Mouse (Mus musculus) ES-CJ7 (cell line): ENCODE data around the gene Cds2.
"Not testable (repeated sequence)": the region's sequence is repeated elsewhere in the genome, so short reads cannot be mapped to it uniquely, and the experiment has no call there.

Experiments
- DNase-seq: peaks from one replicate; pipeline ENCODE4 v3.0.0; 2011; ENCODE audit warnings: low read depth, low spot score

Cds2 gene

DNA sequence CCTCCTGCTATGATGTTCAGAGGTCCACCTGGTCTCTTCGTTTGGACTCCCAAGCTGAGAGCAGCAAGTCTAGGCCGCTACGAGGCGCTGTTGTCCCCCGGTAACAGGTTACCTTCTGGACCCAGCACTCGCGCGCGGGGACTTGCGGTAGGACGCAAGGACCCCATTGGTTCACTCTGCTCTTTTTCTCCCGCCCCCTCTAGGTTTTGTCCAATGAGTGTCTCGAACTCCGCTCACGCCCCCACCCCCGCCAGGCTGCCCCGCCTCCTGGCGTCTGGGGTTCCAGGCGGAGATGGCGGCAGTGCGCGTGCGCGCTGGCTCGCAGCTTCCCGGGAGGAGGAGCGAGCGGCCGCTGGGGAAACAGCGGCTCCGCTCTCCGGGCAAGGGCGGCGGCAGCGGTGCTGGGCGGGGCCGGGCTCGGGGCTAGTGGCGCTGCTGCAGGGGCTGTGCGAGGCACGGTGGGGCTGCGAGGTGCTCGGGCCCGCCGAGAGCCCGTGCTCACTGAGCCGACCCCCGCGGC is at the start of gene Cds2:
Gene Cds2, plus strand, starts transcription at position 270 of the 520 bp plus-strand sequence.
- DNase-seq = peak; percentile 99

DNA sequence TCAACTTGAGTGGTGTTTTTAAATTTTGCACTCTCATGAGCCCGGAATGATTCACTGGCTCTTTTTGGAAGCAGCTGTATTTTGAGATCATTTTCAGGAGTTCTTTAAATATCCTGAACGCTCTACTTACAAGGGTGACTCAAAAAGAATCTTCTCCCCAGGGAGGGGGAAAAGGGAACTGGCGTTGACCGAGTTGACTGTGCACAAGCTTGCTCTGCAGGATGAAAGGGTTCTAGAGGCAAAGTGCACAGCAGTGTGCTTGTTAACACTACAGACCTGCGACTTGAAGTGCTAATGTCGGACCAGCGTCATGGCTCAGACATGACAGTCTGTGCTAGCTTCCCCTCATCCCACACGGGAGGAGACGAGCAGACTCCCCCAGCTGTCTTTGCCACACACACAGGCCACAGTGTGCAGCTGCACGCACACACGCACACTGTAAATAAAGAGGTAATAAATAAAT is 41.3 kb upstream of the Cds2 start:
- DNase-seq = no peak

DNA sequence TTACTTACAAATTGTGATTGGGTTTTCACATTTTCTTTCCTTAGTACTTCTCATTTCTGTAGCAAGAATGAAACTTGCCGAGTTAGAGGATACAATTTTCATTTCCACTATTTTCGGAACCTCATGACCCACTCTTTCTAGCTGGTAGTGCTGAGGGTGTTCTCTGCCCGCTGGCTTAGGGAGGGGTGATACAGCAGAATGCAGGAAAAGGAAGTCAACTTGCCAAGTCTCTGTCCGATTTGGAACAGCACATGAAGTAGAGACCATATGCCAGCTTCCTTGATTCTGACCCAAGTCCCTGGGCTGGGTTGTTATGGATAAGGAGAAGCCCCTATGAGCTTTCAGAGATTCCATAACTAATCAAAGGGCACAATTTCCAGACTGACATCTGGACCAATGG is 38.6 kb upstream of the Cds2 start:
- no peak for DNase-seq

DNA sequence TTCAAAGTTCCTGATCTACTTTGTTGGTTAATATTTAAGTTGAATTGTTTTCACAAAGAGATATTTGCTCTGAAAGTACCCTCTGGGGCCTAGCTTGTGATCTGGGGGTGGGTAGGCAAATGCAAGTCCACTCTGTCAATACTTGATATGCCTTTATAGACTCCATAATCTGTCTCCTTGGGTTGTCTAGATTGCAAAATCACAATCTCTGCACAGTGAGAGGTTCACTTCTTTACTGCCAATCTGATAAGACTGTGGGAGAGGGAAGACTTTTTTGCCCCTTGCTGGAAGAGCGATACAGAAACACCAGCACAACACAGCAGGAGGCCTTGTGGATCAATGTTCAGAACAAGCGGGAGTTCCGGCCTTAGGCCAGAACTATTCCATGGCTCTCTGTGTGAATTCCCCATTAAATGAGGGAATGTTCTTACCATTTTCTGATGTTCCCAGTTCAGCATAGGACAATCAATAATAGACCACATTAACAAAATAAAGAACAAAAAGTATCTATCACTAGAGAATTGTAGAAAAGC is 30.5 kb upstream of the Cds2 start:
- no peak for DNase-seq

DNA sequence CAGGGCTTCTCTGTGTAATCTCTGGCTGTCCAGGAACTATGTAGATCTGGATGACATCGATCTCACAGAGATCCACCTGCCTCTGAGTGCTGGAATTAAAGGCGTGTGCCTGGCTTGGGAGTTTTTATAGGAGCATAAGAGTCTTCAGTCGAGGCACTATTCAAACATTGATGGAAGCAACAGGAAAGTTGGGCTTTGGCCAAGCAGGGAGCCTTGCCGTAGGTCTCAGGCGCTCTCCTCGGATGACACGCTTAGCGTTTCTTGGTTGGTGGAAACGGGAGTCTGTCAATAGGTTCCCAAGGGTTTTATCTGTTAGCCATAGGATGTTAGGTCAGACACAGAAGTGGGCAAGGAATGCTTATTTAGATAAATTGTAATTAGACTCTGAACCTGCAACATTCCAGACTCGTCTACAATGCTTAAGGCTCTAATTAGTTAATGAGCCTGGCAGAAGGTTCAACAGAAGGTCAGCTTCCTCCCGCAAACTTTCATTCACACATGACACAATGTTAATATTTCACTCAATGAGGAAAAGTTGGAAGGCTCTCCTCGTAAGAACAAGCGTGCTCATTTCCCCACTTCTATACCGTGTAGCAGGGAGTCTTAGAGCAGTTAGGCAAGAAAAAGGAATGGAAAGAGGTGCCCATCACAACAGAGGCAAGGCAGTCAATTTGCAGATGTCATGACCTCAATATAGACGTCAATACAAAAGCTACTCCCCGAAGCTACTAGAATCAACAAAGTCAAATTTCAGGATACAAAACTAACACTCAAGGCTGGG is 28.8 kb upstream of the Cds2 start:
- DNase-seq = no peak

DNA sequence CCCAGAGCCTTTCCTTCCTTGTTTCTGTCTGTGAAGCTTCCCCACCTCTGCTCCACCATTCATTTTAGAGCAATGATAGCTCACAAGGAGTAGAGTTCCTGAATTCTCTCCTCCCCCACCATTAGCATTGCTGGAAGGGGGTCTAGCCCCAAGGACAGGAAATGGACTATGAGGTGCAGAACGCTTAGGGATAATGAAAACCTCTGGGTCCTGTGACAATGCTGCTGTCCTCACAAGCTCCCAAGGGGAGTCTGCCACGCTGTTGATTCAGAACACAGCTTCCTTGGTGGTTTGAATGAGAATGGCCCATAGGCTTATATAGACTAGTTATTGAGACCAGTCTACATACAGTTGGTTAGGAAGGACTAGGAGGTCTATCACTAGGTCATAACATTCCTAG is 27.7 kb upstream of the Cds2 start:
- DNase-seq = peak; percentile 45

DNA sequence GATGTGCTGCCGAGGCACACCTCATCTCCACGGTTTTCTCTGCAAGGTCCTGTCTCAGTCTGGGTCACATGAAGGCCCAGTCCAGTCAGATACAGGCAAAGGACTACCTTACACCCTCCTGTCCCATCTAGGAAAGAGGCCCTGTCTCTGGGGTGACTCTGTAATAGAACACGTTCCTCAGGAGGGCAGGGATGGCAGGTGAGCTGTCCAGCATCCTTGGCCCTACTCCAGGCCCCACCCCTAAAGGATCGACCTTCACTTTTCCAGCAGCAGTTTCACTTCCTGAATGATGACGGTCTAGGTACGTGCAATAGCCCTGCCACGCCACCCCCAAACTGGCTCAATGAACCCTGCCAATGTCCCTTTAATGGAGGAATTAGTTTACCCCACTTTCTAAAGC is 27.0 kb upstream of the Cds2 start:
- DNase-seq = no peak

DNA sequence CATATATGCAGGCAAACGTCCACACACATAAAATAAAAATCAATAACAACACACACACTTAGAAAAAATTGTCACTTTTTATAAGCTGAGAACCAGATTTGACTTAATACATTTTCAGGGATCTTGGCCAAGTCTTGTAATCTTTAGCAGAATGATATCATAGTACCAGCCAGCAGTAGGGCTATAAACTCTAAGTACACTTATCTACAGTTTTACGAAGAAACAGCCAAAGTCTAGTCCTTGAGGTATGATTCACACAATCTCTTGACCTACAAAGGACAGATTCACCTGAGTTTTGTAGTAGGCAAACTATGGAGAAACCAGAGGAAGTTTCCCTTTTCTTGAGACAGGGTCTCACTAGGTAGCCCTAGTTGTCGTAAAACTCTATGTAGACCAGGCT is 23.5 kb upstream of the Cds2 start:
- DNase-seq = not testable (repeated sequence)

DNA sequence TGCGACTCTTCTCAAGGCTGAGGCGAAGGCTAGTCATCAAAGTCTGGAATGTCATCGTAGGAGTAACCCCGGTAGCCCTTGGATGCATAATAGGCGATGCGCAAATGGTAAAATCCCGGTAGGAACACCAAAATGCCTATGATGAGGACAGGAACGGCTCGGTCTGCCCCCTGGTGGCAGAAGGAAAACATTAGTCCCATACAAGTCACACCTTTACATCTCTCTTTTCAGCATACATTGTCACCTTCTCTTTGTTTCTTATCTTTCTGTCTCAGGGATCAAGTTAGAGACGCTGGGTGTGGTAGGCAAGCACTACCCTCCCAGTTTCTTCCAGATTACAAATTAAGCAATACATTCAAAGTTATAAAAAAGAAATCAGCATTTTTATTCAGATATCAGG is 22.5 kb upstream of the Cds2 start:
- DNase-seq = peak; percentile 43

DNA sequence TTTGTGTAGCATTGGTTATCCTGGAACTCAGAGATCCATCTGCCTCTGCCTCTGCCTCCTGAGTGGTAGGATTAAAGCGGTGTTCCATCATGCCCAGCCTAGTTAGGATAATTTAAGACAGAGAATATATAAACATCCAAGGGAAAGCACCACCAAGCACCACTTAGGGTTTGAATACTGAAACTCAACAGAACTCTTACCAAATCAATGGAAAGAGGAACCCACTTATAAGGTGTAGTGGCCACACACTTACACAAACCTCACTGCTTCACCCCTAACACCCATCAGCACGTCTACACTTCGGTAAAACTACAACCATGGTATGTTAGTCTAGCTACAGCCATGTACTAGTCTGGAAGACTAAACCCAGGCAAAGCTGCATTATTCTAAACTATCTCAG is 19.6 kb upstream of the Cds2 start:
- DNase-seq = no peak

DNA sequence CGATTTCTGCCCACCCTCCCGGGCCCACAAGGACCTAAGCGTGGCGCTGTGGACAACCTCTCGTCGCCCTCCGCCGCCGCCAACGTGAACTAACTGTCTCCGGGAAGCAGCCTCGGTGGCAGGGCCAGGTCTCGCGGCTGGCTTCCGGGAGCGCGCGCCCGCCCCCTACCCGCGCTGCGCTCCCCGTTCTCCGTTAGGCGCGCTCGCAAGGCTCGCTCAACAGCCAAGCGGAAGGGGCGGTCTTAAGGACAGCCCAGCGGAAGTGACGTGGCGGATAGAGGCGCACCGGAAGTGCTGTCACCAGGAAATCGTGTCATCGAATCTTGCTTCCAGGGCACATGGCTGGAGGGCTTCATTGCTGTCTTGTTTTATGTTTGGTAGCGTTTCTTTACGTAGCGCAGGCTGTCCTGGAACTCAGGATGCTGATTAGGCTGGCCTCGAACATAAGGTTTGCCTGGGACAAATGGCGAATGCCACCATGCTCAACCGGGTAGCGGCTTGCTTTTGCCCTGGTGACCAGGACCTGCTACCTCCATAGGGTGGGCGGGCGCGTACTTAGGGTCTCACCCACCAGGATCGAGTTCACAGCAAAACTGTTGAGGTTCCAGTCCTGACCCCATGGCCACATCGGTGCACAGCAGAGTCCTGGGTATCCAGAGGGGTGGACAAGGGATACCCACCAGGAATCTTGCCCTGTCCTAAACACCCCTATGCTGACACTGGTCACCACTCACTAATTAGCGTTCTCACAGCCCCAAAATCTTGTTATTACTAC is 15.2 kb upstream of the Cds2 start, which contains the start of gene Tmem230:
Gene Tmem230, minus strand, starts transcription at position 269 of the 775 bp plus-strand sequence.
- peak; percentile 96 for DNase-seq

DNA sequence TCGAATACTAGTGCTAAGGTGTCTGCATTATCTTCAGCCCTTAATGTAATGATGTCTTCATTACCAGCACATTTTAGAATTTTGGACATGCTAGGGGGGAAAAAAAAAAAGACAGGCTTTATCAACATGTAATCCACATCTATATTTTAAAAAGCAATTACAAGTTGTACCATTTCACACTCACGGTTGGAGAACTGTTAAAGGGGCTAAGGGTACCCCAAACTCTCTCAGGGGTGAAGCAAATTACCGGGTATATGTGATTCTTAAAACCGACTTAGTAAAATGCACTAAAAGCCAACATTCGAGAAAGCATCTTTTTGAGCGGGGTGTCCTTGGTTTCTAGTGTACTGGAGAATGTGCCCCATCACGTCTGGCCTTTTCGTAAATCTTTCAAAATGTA is 11.0 kb upstream of the Cds2 start:
- DNase-seq = no peak

DNA sequence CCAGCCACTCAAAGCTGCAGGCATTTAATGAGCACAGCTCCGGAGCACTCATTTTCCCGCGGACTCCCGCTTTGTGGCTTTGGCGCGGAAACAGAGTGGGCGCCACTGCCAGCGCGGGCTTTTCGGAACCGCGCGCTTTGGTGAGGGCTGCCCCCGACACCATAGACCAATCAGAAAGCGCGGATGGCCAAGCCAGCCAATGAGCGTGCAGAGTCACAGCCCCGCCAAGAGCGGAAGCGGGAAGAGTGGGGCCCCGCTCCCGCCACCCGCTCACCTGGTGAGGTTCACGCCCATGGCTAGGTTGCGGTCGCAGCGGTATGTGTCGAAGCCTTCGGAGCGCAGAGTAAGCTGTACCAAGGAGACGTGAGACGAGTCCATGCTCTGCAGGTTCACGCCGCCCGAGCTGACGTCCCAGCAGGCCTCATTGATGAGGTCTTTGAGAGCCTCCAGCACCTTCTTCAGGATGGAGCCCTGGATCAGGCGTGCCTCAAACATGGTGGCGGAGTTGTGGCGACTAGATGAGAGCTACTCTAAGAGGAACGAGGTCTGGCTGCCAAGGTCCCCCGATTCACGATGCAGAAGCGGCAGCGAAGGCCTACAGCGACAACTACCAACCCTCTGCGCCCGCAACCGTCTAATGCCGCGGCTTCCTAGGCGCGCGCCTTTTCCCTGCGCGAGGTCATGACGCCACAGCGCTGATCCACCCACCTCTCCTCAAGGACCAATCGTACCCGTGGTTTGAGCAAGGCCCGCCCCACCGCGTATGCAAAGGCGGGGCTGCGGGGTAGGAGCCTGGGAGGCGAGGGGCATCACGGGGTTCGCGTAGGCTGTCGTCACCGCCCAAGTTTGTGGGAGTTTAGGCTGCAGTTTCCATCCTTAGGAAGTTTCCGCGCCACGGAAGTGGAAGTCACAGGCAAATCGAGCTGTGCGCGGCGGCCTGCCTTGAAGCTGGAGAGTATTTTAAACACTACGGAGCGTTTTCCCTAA is 10.1 kb upstream of the Cds2 start, which contains the start of gene Pcna:
Gene Pcna, minus strand, starts transcription at position 773 of the 987 bp plus-strand sequence.
- DNase-seq = peak; percentile 98

DNA sequence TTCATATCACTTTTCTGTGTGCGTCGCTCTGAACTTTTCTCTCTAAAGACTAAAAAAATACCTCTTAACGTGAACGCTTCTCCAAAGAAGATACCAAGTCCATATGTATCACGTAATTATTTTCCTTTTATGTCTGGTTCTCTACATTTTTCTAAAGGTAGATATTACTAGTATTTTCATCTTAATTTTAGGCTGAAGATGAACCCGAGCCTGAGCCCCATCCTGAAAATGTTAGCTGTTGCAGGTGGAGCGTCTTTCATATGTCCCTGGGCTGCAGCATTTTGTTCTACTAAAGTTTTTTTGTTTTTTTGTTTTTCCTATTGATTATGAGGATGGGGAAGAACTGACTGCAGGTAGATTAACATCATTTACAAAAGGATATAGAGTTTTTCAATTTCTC is 9.3 kb upstream of the Cds2 start:
- DNase-seq = no peak

DNA sequence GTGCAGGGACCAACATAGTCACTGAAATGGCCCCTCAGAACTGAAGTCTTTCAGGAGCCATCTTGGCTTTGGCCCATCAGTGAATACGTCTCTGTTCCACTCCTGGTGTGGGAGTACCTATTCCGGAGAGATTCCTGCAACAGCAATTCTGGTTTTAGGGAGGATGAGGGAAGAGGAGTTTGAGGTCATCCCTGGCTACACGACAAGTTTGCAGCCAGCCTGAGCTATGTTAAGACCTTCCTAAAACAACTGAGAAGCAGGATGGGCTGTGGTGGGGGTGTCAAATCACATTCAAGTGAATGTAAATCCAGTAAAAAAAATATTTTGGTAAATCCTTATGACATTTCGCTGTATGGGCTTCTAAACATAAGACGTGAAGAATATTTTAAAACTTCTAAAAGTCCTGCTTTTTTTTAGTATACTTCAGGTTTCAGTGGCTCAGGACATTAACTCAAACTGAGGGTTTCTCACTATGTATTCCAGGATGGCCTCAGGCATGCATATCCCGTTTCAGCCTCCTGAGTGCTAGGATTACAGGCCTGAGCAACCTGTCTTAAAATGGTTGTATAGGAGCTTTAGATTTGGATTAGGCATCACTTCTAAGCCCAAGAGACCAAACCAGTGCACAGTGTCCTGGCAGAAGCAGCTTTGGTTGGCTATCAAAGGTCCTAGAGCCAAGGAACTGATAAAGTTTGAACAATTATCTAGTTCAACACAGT is 5.4 kb upstream of the Cds2 start:
- peak; percentile 46 for DNase-seq

DNA sequence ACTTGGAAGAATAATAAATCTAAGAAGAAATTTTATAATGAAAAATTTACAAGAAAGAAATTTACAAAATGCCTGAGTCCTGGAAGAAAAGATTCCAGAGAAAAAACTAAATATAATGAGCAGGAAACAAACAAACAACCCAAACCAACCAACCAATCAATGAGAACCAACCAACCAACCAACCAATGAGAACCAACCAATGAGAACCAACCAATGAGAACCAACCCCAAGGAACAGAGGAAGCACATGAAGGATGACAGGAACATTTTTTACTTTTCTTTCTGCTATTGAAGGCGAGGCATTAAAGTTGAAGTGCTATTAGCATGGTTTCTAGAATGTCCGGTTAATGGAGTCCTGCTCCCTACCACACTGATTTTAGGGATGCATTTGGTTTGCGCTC is 2.3 kb upstream of the Cds2 start:
- DNase-seq = no peak

DNA sequence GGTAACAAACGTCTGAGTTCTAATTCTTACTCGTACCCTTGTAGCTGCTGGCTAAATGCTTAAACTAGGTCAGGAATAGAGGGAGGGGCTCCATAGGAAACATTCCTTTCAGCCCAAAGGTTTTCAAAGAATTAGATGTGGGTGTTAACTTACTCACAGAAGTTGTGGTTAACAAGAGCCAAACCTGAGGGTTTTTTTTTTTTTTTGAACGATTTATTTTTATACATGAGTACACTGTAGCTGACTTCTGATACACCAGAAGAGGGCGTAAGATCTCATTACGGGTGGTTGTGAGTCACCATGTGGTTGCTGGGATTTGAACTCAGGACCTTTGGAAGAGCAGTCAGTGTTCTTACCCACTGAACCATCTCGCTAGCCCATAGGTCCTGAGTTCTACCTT is 773 bp upstream of the Cds2 start:
- no peak for DNase-seq

DNA sequence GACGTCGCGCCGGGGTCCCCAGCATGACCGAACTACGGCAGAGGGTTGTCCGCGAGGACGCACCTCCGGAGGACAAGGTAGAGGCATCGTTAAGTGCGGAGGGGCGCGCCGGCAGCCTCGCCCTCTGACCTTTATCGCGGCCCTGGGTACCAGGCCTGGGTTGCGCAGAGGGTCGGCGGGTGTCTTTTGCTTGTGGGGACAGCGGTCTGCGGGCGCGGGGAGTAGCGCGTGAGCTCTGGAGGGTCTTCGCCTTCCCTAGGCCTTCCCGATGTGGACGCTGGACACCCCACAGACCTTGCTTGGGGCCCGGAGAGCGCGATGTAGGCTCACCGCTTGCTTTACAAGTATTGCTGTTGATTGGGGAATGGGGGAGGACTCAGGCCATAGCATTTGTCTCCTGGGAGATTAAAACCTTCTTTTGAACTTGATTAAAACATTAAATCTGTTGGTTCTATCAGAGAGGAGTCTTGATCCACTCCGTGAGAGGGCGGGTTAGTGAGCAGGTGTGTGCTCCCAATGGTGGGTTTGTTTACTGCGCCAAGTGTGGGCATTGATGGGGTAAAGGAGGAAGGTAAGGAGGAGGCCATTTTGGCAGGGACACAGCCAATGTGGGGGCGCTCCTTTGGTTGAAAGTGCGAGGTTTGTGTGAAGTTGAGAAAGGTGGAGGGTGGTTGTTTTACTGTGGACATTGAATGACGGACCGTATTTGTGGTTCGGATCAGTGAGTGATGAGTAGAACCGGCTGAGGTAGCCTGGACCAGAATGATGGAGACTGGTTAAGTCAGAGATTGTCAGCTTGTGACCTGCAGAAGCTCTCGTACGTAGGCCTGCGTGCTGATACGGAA is 695 bp downstream of the Cds2 start:
- peak; percentile 40 for DNase-seq

DNA sequence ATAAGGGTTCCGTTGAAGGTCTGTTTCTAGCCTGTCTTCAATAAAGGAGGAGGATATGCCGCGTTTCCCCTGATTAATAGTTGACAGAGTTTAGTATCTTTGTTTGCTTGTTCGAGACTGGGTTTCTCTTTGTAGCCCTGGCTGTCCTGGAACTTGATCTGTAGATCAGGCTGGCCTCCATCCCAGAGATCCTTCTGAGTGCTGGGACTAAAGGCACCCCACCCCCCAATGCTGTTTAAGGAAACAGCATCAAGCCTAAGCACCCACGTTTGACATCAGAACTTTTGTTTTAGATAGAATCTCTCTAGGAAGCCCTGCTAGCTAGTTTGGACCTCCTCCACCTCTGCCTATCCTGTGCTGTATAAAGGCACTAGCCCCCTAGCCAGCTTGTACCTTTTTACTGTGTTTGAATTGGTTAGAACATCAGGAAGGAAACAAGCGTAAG is 1.3 kb downstream of the Cds2 start:
- DNase-seq = no peak
